Mouse (Mus musculus) urinary bladder, postnatal 0 days (tissue): Measurements from ENCODE around the gene Cacna2d4. TPM values are rescaled to one million over a fixed set of nuclear protein-coding genes. Genes with fewer than 3 reads are reported as not detected.

Experiments
- polyA plus RNA-seq: library from polyadenylated mRNA; unstranded; fragments of >200 nt; fragmentation: Nextera tagmentation; extraction: Ambion mirVana; gene quantifications from 2 replicates; pipeline ENCODE4 v1.2.1, GENCODE M21; 2015

The Cacna2d4 gene
- 0.05 and 0.08 TPM in 2 replicates for polyA plus RNA-seq

GRCm38 (mm10) chr6:119236241-119236640 lies at the start of gene Cacna2d4:
Gene Cacna2d4, plus strand, starts transcription at chr6:119236526.

GRCm38 (mm10) chr6:119196382-119197305 lies 39.7 kb upstream of the Cacna2d4 start, which contains the start of gene Cacna1c:
Gene Cacna1c, minus strand, starts transcription at chr6:119196418.

GRCm38 (mm10) chr6:119330506-119330905 lies 94.2 kb downstream of the Cacna2d4 start, which contains the start of gene Lrtm2:
Gene Lrtm2, minus strand, starts transcription at chr6:119330766.

Other genes with a start within 250 kb of the Cacna2d4 start
- gene Dcp1b, start 61.3 kb upstream of the Cacna2d4 start, polyA plus RNA-seq: 8.8 and 9.1 TPM in 2 replicates
- 11.6 and 12.2 TPM in 2 replicates for gene Cacna1c, start 40.1 kb upstream of the Cacna2d4 start, polyA plus RNA-seq
- gene Lrtm2, start 94.2 kb downstream of the Cacna2d4 start, polyA plus RNA-seq: 0.11 TPM in 1 of 2 replicates, not detected in the other
- 51.0 and 55.6 TPM in 2 replicates for gene Adipor2, start 181.2 kb downstream of the Cacna2d4 start, polyA plus RNA-seq
- gene Fbxl14, start 243.1 kb downstream of the Cacna2d4 start, polyA plus RNA-seq: 2.4 and 3.1 TPM in 2 replicates